Mouse (Mus musculus): ENCODE data around the gene Tapbpl. TPM values are rescaled to one million over a fixed set of nuclear protein-coding genes. Genes with fewer than 3 reads are reported as not detected.

Gene Tapbpl
- total RNA-seq, 2 experiments from 2014 or later: 2.4 to 2.6 TPM

DNA sequence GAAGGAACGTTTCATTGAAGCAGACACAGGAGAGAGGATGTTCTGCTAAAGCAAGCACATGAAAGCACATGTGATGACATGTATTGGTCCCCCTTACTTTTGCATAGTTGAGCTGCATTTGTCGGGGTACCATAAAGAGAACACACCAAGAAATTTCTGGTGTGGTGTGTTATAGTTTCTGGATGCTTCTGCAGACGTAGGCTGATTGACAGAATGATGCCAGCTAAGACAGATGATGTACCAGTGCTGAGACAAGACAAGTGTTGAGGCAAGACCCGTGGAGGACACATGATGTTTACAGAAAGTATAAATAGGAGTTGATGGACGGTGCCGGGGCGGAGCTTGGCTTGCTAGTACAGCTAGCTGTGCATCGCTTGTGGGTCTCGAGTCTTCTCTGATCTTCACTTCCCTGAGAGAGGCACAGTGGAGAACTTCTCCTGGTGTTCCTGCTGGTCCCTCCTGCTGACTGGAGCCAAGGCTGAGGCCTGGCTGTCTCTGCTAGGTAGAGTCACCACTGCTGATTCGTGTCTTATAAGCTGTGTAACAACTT is 28.4 kb upstream of the Tapbpl start:
- no peak for DNase-seq
- no peak for TF ChIP-seq CTCF (IDR thresholded peaks at IDR 0.05)
- H3K4me3 ChIP-seq: no peak overlapping the region
- intact Hi-C loops (cut with DNase I): no loop called here
- no peak overlapping the region for H3K27ac ChIP-seq

DNA sequence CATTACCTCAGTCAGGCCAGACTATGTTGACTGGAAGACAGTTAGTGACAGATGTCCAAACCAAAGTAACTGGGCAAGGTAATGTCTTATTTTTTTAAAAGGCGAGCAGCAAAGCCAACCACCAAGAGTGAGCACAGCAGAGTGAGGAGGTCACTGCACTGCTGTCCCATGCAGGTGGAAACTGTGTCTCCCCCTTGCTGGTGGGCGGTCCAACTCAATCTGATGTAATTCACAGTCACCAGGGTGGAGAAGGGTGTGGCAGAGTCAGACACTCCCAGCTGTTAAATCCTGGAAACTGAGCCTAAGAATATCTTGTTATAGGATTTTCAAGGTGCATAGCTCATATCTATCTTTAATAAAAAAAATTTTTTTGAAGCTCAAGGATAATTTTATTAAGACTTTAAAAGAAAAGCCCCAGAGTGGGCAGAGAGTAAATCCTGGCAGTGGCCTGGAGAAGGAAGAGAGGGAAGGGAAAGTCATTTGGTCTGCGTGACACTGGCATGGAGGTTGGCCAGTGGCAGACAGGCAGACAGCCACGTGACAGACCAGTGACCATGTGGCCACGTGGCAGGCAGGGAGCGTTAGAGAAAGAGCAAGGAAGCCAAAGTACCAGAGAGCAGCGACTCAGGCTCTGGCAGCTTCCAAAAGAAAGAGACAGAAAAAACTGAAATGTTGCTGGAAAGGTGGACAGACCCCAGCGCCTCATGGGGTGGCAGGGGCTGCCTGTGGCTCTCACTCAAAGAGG is 24.7 kb upstream of the Tapbpl start:
- TF ChIP-seq CTCF (IDR thresholded peaks at IDR 0.05): no peak
- Histone ChIP-seq H3K4me3 (peak overlapping the region; percentile 38; the same call in 1 of the 2 replicates), H3K27ac (peak overlapping the region; percentile 68)
- peak; percentile 78 for DNase-seq
- intact Hi-C loops (cut with DNase I): no loop called here

DNA sequence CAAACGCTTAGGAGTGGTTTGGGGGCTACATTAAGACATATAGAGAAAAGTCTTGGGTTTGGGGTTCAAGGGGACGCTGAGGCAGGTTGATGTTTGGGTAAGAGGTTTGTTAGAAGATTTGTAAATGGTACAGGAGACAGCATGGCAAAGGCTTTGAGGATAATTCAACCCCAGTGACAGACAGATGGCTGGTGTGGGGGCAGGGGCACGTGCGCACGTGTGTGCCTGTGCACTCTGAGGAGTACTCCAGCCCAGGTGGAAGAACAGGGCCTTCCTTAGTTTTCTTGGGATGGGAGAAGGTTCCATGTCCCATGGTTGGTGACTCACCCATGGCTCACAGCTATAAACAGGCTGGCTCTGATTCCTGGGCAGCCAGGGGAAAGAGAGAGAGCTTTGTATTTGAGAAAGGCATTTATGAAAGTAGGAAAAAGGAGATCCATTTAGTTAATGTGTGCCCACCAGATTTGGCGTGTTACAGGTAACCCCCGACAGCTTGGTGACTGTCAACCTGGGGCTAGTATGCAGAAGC is 23.9 kb upstream of the Tapbpl start:
- intact Hi-C loops (cut with DNase I): no loop called here

DNA sequence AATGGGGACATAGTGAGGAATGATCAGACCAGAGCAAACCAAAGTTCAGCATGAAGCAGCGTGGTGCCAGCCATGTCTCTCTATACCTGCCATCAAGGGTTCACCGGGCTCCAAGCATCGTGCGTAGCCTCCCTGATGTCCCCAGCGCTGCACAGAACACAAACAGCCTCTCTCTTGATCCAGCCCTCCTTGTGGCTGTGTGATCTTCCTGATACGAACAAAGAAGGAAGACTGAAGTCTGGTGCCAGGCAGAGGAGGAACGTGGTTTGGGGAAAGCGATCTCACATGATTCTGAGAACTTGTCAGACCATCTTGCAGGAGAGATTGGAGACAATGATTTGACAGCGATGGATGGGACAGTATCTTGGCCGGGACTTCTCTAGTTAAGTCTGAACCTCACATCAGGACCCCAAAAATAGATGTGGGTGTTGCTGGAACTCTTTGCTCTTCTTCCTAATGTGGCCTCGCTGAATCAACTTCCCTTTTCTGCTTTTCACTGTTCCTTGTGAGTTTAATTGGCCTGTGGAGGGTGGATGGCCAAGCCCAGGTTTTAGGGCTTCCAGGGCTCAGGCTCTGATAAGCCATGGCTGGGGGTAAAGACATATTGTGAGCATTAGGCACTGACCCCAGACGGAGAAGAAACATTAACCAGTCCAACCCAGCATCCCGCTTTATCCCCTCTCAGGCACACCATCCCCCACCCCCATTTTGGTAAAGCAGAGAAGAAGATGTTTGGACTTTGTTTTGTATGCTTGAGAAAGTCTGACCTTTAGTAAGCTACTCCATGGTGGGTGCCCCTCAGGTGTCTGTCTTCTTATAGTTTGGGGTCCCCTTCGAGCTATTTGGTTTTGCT is 22.4 kb upstream of the Tapbpl start:
- no peak for DNase-seq
- intact Hi-C loops (cut with DNase I): no loop called here
- Histone ChIP-seq H3K27ac (peak overlapping the region; percentile 16; the same call in 1 of the 2 replicates), H3K4me3 (peak overlapping the region; percentile 32)
- no peak for TF ChIP-seq CTCF (IDR thresholded peaks at IDR 0.05)

More for the DNA sequence above, 23.9 kb upstream of the Tapbpl start:
- no peak overlapping the region for H3K27ac ChIP-seq
- no peak for TF ChIP-seq CTCF (IDR thresholded peaks at IDR 0.05)
- H3K4me3 ChIP-seq: no peak overlapping the region
- no peak for DNase-seq

DNA sequence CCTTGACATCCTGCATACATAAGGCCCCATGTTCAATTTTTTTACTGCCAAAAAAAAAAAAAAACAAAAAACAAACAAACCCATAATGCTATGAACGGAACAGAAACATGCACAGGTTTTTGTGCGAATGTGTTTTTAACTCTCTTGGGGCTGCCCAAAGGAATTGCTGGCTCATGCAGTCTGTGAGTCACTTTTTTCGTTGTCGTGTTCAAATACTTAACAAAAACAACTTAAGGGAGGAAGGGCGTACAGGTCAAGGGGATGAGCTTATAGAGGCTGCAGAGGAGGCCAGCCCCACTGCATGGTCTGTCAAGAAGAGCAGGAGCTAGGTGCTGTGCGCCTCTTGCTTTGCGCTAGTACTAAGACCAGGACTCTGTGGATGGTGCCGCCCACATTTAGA is 21.1 kb upstream of the Tapbpl start:
- no peak for TF ChIP-seq CTCF (IDR thresholded peaks at IDR 0.05)
- no peak overlapping the region for H3K27ac ChIP-seq
- no peak for DNase-seq
- intact Hi-C loops (cut with DNase I): no loop called here
- no peak overlapping the region for H3K4me3 ChIP-seq

DNA sequence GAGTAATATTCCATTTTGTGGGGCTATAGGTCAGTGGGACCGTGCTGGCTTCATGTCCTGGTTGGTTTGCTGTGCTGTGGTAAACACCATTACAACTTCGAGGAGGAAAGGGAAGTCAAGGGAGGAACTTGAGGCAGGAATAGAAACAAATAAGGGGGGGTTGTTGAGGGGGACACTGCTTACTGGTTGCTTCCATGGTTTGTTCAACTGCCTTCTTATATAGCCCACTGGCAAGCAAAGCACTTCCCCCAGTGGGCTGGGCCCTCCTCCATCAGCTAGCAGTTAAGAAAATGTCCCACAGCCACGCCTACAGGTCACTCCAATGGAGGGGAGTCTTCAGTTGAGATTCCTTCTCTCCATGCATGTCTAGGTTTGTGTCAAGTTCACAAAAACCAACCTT is 20.6 kb upstream of the Tapbpl start:
- no peak for TF ChIP-seq CTCF (IDR thresholded peaks at IDR 0.05)
- no peak overlapping the region for H3K27ac ChIP-seq
- no peak for DNase-seq
- intact Hi-C loops (cut with DNase I): no loop called here
- no peak overlapping the region for H3K4me3 ChIP-seq

DNA sequence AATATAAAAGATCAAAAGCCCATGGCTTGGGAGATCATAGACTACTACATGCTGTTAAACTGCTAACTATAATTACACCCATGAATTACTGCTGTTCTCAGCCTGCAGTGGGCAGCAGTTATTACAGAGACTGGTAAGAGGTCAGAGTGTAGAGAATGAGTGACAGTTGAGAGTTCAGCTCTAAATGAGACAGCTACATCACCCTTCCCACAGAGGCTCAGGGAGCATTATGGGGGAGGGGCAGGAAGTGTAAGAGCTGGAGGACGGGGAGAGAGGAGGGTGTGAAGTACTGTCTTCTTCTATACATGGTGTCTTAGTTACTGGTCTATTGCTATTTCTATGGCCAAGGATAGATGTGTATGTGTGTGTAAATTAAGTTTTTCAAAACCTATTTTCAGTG is 12.9 kb upstream of the Tapbpl start:
- Histone ChIP-seq H3K27ac (no peak overlapping the region), H3K4me3 (no peak overlapping the region)
- no peak for TF ChIP-seq CTCF (IDR thresholded peaks at IDR 0.05)
- no peak for DNase-seq
- intact Hi-C loops (cut with DNase I): no loop called here

DNA sequence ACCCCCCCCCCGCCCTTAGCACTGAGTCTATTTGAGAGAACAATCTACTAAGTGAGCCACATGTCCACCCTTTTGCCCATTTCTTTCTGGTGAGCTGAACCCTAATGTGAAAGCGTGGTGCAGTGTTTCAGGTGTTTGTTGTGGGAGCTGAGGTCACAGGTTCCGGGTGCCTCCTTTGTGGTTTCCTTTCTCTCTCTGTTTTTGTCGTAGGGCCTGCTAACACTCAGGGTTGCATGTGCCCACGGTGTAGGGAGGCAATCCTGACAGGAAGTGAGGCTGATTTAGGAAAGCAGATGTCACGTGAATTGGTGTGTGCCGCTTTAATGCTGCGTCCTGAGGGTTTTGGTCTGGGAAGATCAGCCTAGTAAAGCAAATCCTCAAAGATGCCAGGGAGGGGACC is 9.9 kb upstream of the Tapbpl start:
- DNase-seq: no peak
- no peak overlapping the region for H3K4me3 ChIP-seq
- no peak overlapping the region for H3K27ac ChIP-seq
- intact Hi-C loops (cut with DNase I): no loop called here
- TF ChIP-seq CTCF (IDR thresholded peaks at IDR 0.05): no peak

DNA sequence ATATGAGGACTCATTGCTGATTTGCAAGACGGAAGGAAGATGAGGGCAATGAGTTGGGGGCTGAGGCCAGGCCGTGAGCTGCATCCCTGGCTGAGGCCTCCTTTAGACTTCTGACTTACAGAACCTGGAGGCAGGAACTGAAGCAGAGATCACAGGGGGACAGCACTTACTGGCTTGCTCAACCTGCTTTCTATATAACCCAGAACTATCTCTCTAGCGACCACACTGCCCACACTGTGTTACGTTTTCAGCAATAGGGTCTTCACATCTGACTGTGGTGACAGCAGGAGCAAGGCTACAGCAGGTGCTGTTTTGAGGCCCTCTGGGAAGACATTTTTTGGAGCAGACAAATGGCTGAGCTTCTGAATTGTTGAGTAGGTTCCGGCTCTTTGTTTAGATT is 9.0 kb upstream of the Tapbpl start:
- no peak for TF ChIP-seq CTCF (IDR thresholded peaks at IDR 0.05)
- DNase-seq: no peak
- no peak overlapping the region for H3K27ac ChIP-seq
- intact Hi-C loops (cut with DNase I): no loop called here
- H3K4me3 ChIP-seq: no peak overlapping the region

DNA sequence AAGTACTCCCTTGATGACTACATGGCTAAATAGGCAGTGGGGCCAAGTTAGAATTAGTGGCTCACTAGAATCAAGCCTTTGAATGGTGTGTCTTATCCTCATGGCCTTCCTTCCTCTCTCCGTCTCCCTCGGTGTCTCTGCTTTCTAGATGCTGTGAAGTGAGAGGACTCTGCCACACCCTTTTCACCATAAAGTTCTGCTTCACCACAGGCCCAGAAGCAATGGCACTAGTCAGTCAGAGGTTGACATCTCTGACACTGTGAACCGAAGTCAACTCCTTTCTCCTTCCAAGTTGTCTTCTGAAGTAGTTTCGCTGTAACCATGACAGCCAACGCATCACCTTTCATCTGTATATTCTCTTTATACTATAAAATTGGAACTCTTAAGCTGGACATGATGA is 7.9 kb upstream of the Tapbpl start:
- intact Hi-C loops (cut with DNase I): no loop called here
- H3K27ac ChIP-seq: no peak overlapping the region
- TF ChIP-seq CTCF (IDR thresholded peaks at IDR 0.05): no peak
- H3K4me3 ChIP-seq: no peak overlapping the region
- DNase-seq: no peak

DNA sequence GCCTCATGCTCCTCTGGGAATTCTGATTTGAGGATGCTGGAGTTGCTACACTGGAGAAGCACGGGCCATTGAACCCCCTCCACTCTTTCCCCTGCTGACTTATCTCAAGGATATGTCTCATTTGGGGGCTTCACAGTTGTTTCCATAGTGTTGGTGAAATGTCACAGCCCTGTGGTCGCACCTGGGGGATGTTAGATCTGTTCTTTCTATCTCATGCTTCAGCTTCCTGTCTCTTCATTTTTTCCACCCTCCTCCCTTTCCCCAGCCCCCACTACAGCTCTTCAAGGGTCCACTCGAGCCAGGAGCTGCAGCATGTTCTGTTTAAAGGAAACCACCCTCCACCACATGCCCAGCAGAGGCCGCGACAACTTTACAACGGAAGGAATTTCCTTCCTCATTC is 6.7 kb upstream of the Tapbpl start:
- no peak for TF ChIP-seq CTCF (IDR thresholded peaks at IDR 0.05)
- no peak overlapping the region for H3K4me3 ChIP-seq
- H3K27ac ChIP-seq: no peak overlapping the region
- DNase-seq: no peak
- intact Hi-C loops (cut with DNase I): no loop called here

DNA sequence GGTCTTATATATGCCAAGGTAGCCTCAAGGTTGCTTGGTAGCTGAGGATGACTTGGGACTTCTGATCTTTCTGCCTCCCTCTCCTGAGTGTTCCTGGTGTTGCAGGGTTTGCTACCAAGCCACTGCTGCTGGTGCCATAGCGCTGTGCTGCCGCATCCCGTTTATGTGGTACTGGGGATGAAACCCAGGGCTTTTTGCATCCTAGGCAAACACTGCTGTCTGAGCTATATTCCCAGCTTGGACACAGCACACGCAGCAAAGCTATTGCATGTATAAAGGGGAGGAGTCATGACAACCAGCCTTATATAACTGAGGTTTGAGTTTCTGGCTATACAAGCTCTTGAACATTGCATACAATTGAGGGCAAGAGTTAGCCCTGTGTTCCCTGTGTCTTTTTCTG is 5.8 kb upstream of the Tapbpl start:
- DNase-seq: no peak
- intact Hi-C loops (cut with DNase I): no loop called here
- H3K4me3 ChIP-seq: no peak overlapping the region
- no peak for TF ChIP-seq CTCF (IDR thresholded peaks at IDR 0.05)
- H3K27ac ChIP-seq: no peak overlapping the region

DNA sequence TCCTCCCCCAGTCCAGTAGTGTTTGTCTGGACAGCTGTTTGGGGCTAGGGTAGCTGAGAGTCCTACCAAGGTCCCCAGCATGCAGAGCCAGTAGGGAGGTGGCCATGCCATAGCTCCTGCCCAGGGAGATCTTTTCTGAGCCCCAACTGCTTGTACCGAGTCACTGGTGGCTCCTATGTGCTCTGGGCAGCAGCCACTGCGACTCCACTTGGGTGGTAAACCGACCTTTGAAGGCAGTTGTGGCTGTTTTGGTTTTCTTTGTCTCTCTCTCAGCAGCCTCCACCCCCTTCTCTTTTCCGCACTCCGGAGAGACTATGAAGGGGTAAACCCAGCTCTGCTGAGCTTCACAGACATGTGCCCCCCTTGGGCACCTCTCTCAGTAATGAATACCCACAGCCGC is 5.1 kb upstream of the Tapbpl start, which contains the start of gene Cd27:
TSS of gene Cd27 (minus strand) at position 229 of the 400 bp plus-strand sequence.
- no peak within 1 kb of the TSS for H3K4me3 ChIP-seq
- DNase-seq: no peak
- TF ChIP-seq CTCF (IDR thresholded peaks at IDR 0.05): no peak
- intact Hi-C loops (cut with DNase I): no loop called here
- H3K27ac ChIP-seq: no peak within 1 kb of the TSS
